Mouse (Mus musculus): ENCODE data around the gene Gapdhs.

The Gapdhs gene

GRCm38 (mm10) chr7:30681897-30682296 lies 61.6 kb downstream of the Gapdhs start:
- DNase-seq (ENCODE audit: low read depth, low spot score), result no peak

Measured in A20 (cell line).